Comparison of ENCODE assay signal across 9 mouse cellular contexts in the genomic region with DNA sequence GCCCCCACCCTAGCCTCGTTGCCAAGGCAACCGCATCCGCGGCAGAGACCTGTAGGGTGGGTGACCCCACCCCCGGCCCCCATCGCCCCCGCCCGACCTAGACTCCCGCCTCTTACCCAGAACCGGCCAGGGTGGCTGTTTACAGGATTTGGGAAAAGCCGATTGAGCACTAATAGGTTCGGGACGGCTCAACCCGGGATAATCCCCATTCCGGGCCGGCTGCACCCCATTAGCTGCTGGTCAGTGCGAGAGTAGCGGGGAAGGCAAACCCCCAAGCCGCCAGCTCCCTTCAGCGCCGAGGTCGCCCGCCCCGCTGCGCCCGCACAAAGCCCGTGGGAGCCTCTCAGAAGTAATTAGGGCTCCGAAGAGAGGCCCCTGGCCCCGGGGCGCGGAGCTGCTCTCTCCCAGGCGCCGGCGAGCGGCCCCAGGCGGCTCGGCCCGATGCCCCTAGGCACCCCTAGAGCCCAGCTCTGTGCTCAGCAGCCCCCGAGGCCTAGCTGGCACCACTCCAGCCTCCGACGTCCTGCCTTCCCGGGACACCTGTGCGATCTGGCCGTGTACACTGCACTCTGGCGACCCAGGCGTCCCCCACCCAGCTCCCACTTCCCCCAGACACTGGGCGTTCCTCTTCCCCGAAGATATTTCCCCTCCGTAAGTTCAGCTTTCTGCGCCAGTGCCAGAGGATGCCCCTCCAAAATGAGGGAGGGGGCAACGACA. TPM values are rescaled to one million over a fixed set of nuclear protein-coding genes. Genes with fewer than 3 reads are reported as not detected.
DNase-seq lines count a peak whose midpoint lies in the region; ATAC-seq and TF ChIP-seq lines count a peak whose summit lies in the region.
"Had no signal": no experiment of that assay in that cellular context is flagged by ENCODE, and none has a peak within 500 bp of the region (broad histone marks: within the 10 kb centered on the region; RNA-seq: fewer than 3 reads in every experiment).

No protein-coding gene starts in this region.

- no peaks in the 10 kb centered on the region for H3K9me3 ChIP-seq in limb, embryonic 10.5 days (replicated peaks)
- H3K9me3 ChIP-seq in midbrain, embryonic 11.5 days (ENCODE audit: control insufficient read depth, low read length) = no peaks in the 10 kb centered on the region

- peak overlapping the region; percentile 95 for H3K4me2 ChIP-seq in midbrain, embryonic 11.5 days

- H3K36me3 ChIP-seq in limb, embryonic 10.5 days = peaks cover 41% of the 10 kb centered on the region
- H3K36me3 ChIP-seq in midbrain, embryonic 11.5 days (ENCODE audit: control insufficient read depth, insufficient read depth, low read length) = peaks cover 18% of the 10 kb centered on the region
- H3K36me3 ChIP-seq in splenic B cell, adult 2 months (ENCODE audit: control insufficient read depth, insufficient read depth, low read length, poor library complexity, severe bottlenecking) = peaks cover 14% of the 10 kb centered on the region

- no peaks in the 10 kb centered on the region for H3K27me3 ChIP-seq in limb, embryonic 10.5 days (ENCODE audit: low read depth, poor library complexity, severe bottlenecking)
- no peaks in the 10 kb centered on the region for H3K27me3 ChIP-seq in midbrain, embryonic 11.5 days (ENCODE audit: control insufficient read depth, insufficient read depth, low read length)
- H3K27me3 ChIP-seq in splenic B cell, adult 2 months (ENCODE audit: control insufficient read depth, insufficient read depth, low read length, poor library complexity, severe bottlenecking) = no peaks in the 10 kb centered on the region

- DNase-seq in heart, adult 11 months = peak; percentile 98
- no peak for DNase-seq in heart, postnatal 25 days (ENCODE audit: low spot score)
- DNase-seq in adipocyte (ENCODE audit: low spot score) = peak; percentile 59
- DNase-seq in heart, postnatal 10 days = peak; percentile 75 to 76
- DNase-seq in limb, embryonic 10.5 days (ENCODE audit: low spot score) = peak; percentile 82
- peak; percentile 97 for DNase-seq in midbrain, embryonic 11.5 days (ENCODE audit: low spot score, missing footprints)
- peak; percentile 50 for DNase-seq in splenic B cell, adult 2 months (ENCODE audit: low read depth, low spot score)

- peaks cover 8% of the 10 kb centered on the region; the same call in 1 of the 2 replicates for H3K4me1 ChIP-seq in embryonic fibroblast, embryonic 13.5 days (ENCODE audit: control insufficient read depth, insufficient read depth, low read length)
- peaks cover 43% of the 10 kb centered on the region for H3K4me1 ChIP-seq in limb, embryonic 10.5 days
- H3K4me1 ChIP-seq in midbrain, embryonic 11.5 days (ENCODE audit: control insufficient read depth, insufficient read depth, low read length) = peaks cover 17% of the 10 kb centered on the region

- TF ChIP-seq POLR2A in embryonic fibroblast, embryonic 13.5 days (IDR thresholded peaks at IDR 0.05; ENCODE audit: low read depth, low read length) = peak; percentile 16; the same call in 1 of the 2 replicates

- no peak for TF ChIP-seq CTCF in embryonic fibroblast, embryonic 13.5 days (IDR thresholded peaks at IDR 0.05; ENCODE audit: borderline replicate concordance, insufficient read depth, low read length)

- intact Hi-C loops in heart, postnatal 25 days (cut with DNase I) = loop anchor here (2.0 to 5.0 kb wide), 5 partner anchors 29 to 226 kb away; a partner anchor contains a TSS
- intact Hi-C loops in heart, postnatal 10 days (cut with DNase I) = loop anchor here (5.0 kb wide), 3 partner anchors 96 to 216 kb away; a partner anchor contains a TSS

- peak overlapping the region; percentile 97 for H3K4me3 ChIP-seq in embryonic fibroblast, embryonic 13.5 days (ENCODE audit: insufficient read depth, low read length)
- H3K4me3 ChIP-seq in limb, embryonic 10.5 days = peak overlapping the region; percentile 77
- H3K4me3 ChIP-seq in midbrain, embryonic 11.5 days (ENCODE audit: low read depth, low read length) = peak overlapping the region; percentile 62

- H3K27ac ChIP-seq in embryonic fibroblast, embryonic 13.5 days (ENCODE audit: insufficient read depth, low read length) = peak overlapping the region; percentile 97
- H3K27ac ChIP-seq in limb, embryonic 10.5 days = peak overlapping the region; percentile 97
- peak overlapping the region; percentile 93 for H3K27ac ChIP-seq in midbrain, embryonic 11.5 days (ENCODE audit: low read depth, low read length)

- WGBS in limb, embryonic 10.5 days = under 1% methylated on average over 51 of the region's 51 CpGs
- under 1% methylated on average over 50 of the region's 51 CpGs for WGBS in midbrain, embryonic 11.5 days

- peak overlapping the region; percentile 74 for H3K9ac ChIP-seq in midbrain, embryonic 11.5 days (ENCODE audit: low read length)

- ATAC-seq in midbrain, embryonic 11.5 days (ENCODE audit: low FRiP score) = peak; percentile 34

RNA-seq across cellular contexts. Expression of a gene that starts 1.5 kb away (rescaled TPM):
- not detected for total RNA-seq in heart, postnatal 25 days (2021)
- polyA plus RNA-seq in embryonic fibroblast, embryonic 13.5 days (2011; ENCODE audit: insufficient read length, low read depth, missing spikeins) = not detected in 2 replicates
- not detected for total RNA-seq in heart, postnatal 10 days (2021)
- 1.5 and 2.4 TPM in 2 replicates for polyA plus RNA-seq in limb, embryonic 10.5 days (2016; fragmentation: Nextera tagmentation; extraction: Ambion mirVana)
- polyA plus RNA-seq in midbrain, embryonic 11.5 days (2014; fragmentation: Nextera tagmentation; extraction: Ambion mirVana) = 0.72 and 1.4 TPM in 2 replicates
- total RNA-seq: left cerebral cortex, adult 18-20 months had no signal

RNA-seq across cellular contexts. Expression of a gene that starts 1.7 kb away (rescaled TPM):
- total RNA-seq in heart, postnatal 25 days (2021) = 100 to 1,000 TPM; 245 to 246 TPM
- 358 and 390 TPM in 2 replicates for polyA plus RNA-seq in embryonic fibroblast, embryonic 13.5 days (2011; ENCODE audit: insufficient read length, low read depth, missing spikeins)
- total RNA-seq in heart, postnatal 10 days (2021) = 100 to 1,000 TPM; 481 to 484 TPM
- polyA plus RNA-seq in limb, embryonic 10.5 days (2016; fragmentation: Nextera tagmentation; extraction: Ambion mirVana) = 257 and 295 TPM in 2 replicates
- polyA plus RNA-seq in midbrain, embryonic 11.5 days (2014; fragmentation: Nextera tagmentation; extraction: Ambion mirVana) = 432 and 501 TPM in 2 replicates

RNA-seq across cellular contexts. Expression of a gene that starts 13.2 kb away (rescaled TPM):
- 10 to 100 TPM; 28.6 to 29.1 TPM for total RNA-seq in heart, postnatal 25 days (2021)
- polyA plus RNA-seq in embryonic fibroblast, embryonic 13.5 days (2011; ENCODE audit: insufficient read length, low read depth, missing spikeins) = 12.1 and 17.7 TPM in 2 replicates
- total RNA-seq in heart, postnatal 10 days (2021) = 10 to 100 TPM; 29.6 to 33.8 TPM
- polyA plus RNA-seq in limb, embryonic 10.5 days (2016; fragmentation: Nextera tagmentation; extraction: Ambion mirVana) = 13.5 and 14.6 TPM in 2 replicates
- 10.5 and 10.6 TPM in 2 replicates for polyA plus RNA-seq in midbrain, embryonic 11.5 days (2014; fragmentation: Nextera tagmentation; extraction: Ambion mirVana)

RNA-seq across cellular contexts. Expression of a gene that starts 21.7 kb away (rescaled TPM):
- not detected for total RNA-seq in heart, postnatal 25 days (2021)
- not detected in 2 replicates for polyA plus RNA-seq in embryonic fibroblast, embryonic 13.5 days (2011; ENCODE audit: insufficient read length, low read depth, missing spikeins)
- total RNA-seq in heart, postnatal 10 days (2021) = not detected
- not detected in 2 replicates for polyA plus RNA-seq in limb, embryonic 10.5 days (2016; fragmentation: Nextera tagmentation; extraction: Ambion mirVana)
- polyA plus RNA-seq in midbrain, embryonic 11.5 days (2014; fragmentation: Nextera tagmentation; extraction: Ambion mirVana) = 30.6 and 31.1 TPM in 2 replicates

RNA-seq across cellular contexts. Expression of a gene that starts 29.3 kb away (rescaled TPM):
- total RNA-seq in heart, postnatal 25 days (2021) = 10 to 100 TPM; 14.8 to 15.3 TPM
- polyA plus RNA-seq in embryonic fibroblast, embryonic 13.5 days (2011; ENCODE audit: insufficient read length, low read depth, missing spikeins) = 14.6 and 16.8 TPM in 2 replicates
- total RNA-seq in heart, postnatal 10 days (2021) = 10 to 100 TPM; 16.6 to 19.2 TPM
- polyA plus RNA-seq in limb, embryonic 10.5 days (2016; fragmentation: Nextera tagmentation; extraction: Ambion mirVana) = 53.2 and 63.4 TPM in 2 replicates
- polyA plus RNA-seq in midbrain, embryonic 11.5 days (2014; fragmentation: Nextera tagmentation; extraction: Ambion mirVana) = 54.8 and 57.4 TPM in 2 replicates
